9 mouse cellular contexts compared by ENCODE assay signal in genomic region chr1:138637850-138638249, GRCm38 (mm10). TPM values are rescaled to one million over a fixed set of nuclear protein-coding genes. Genes with fewer than 3 reads are reported as not detected.
DNase-seq lines count a peak whose midpoint lies in the region; ATAC-seq and TF ChIP-seq lines count a peak whose summit lies in the region.
"Had no signal": no experiment of that assay in that cellular context is flagged by ENCODE, and none has a peak within 500 bp of the region (broad histone marks: within the 10 kb centered on the region; RNA-seq: fewer than 3 reads in every experiment).

No protein-coding gene starts in this region.

- intact Hi-C loops in heart, postnatal 14 days (cut with DNase I), result loop anchor here (5.0 to 10.0 kb wide), 2 partner anchors 213 to 311 kb away; no protein-coding TSS in a partner anchor

- TF ChIP-seq EP300 in stomach, postnatal 0 days (optimal IDR thresholded peaks at IDR 0.05), result no peak

- H3K4me2 ChIP-seq in stomach, postnatal 0 days (replicated peaks; ENCODE audit: low read depth), result no peak overlapping the region
- no peak overlapping the region for H3K4me2 ChIP-seq in forebrain, embryonic 14.5 days (ENCODE audit: low read length)
- H3K4me2 ChIP-seq: embryonic facial prominence, embryonic 12.5 days had no signal

- 0 out of 2 replicates have a peak, but pooled peaks have one; percentile 15 for TF ChIP-seq CTCF in cerebellum, adult 2 months (IDR thresholded peaks at IDR 0.05; ENCODE audit: borderline replicate concordance, insufficient read depth, low read depth, low read length)
- TF ChIP-seq CTCF in liver, adult 2 months (IDR thresholded peaks at IDR 0.05; ENCODE audit: low read depth, low read length), result peak; percentile 63
- peak; percentile 77 for TF ChIP-seq CTCF in stomach, postnatal 0 days (IDR thresholded peaks at IDR 0.05; ENCODE audit: low read depth)

- TF ChIP-seq POLR2A in cerebellum, adult 2 months (IDR thresholded peaks at IDR 0.05; ENCODE audit: borderline replicate concordance, insufficient read depth, low read length), result no peak
- TF ChIP-seq POLR2A in liver, adult 2 months (IDR thresholded peaks at IDR 0.05; ENCODE audit: extremely low read depth, insufficient read depth, low read length), result no peak

- H3K36me3 ChIP-seq in liver, adult 2 months (ENCODE audit: control insufficient read depth, insufficient read depth, low read length), result no peaks in the 10 kb centered on the region
- no peaks in the 10 kb centered on the region for H3K36me3 ChIP-seq in stomach, postnatal 0 days (ENCODE audit: control insufficient read depth, insufficient read depth, low read length)
- H3K36me3 ChIP-seq in forebrain, embryonic 14.5 days (ENCODE audit: control insufficient read depth, insufficient read depth, low read length), result no peaks in the 10 kb centered on the region
- H3K36me3 ChIP-seq: embryonic facial prominence, embryonic 12.5 days had no signal

- H3K4me1 ChIP-seq in cerebellum, adult 2 months (ENCODE audit: control insufficient read depth, insufficient read depth, low read length), result no peaks in the 10 kb centered on the region
- H3K4me1 ChIP-seq in liver, adult 2 months (ENCODE audit: control insufficient read depth, insufficient read depth, low read length), result no peaks in the 10 kb centered on the region
- no peaks in the 10 kb centered on the region for H3K4me1 ChIP-seq in stomach, postnatal 0 days (replicated peaks; ENCODE audit: control insufficient read depth, insufficient read depth)
- H3K4me1 ChIP-seq in forebrain, embryonic 14.5 days (ENCODE audit: control insufficient read depth, insufficient read depth, low read length), result no peaks in the 10 kb centered on the region
- H3K4me1 ChIP-seq: embryonic facial prominence, embryonic 12.5 days had no signal

- no peaks in the 10 kb centered on the region for H3K79me2 ChIP-seq in liver, adult 2 months (ENCODE audit: control insufficient read depth, insufficient read depth, low read length)

- H3K9me3 ChIP-seq in stomach, postnatal 0 days (ENCODE audit: control insufficient read depth, low read length), result no peaks in the 10 kb centered on the region
- H3K9me3 ChIP-seq in forebrain, embryonic 14.5 days (replicated peaks; ENCODE audit: control insufficient read depth, low read length), result no peaks in the 10 kb centered on the region
- H3K9me3 ChIP-seq: embryonic facial prominence, embryonic 12.5 days had no signal

- no peak overlapping the region for H3K9ac ChIP-seq in liver, adult 2 months (ENCODE audit: low read depth, low read length)
- no peak overlapping the region for H3K9ac ChIP-seq in stomach, postnatal 0 days (ENCODE audit: low read length)
- no peak overlapping the region for H3K9ac ChIP-seq in forebrain, embryonic 14.5 days (ENCODE audit: low read length)
- H3K9ac ChIP-seq: embryonic facial prominence, embryonic 12.5 days had no signal

- H3K27ac ChIP-seq in cerebellum, adult 2 months (ENCODE audit: insufficient read depth, low read length), result no peak overlapping the region
- H3K27ac ChIP-seq in liver, adult 2 months (replicated peaks; ENCODE audit: insufficient read depth, low read depth, low read length), result no peak overlapping the region
- H3K27ac ChIP-seq in stomach, postnatal 0 days (replicated peaks), result no peak overlapping the region
- no peak overlapping the region for H3K27ac ChIP-seq in forebrain, embryonic 14.5 days (ENCODE audit: low read depth, low read length)
- H3K27ac ChIP-seq: embryonic facial prominence, embryonic 12.5 days had no signal

- no peak for ATAC-seq in stomach, postnatal 0 days (ENCODE audit: low FRiP score, low TSS enrichment)
- no peak for ATAC-seq in forebrain, embryonic 14.5 days

- DNase-seq in cerebellum, adult 2 months, result no peak
- no peak for DNase-seq in cerebellum, adult 11-12 months
- peak; percentile 53 for DNase-seq in liver, adult 2 months (ENCODE audit: extremely low read depth, low read depth, low spot score)
- no peak for DNase-seq in liver
- DNase-seq in heart, postnatal 14 days, result peak; percentile 36 to 52
- DNase-seq in stomach, postnatal 0 days (ENCODE audit: low spot score), result peak; percentile 37
- DNase-seq in forebrain, embryonic 14.5 days (ENCODE audit: low spot score), result no peak
- no peak for DNase-seq in Muller cell, postnatal 12 days (ENCODE audit: inconsistent ontology term)

- H3K4me3 ChIP-seq in cerebellum, adult 2 months (replicated peaks; ENCODE audit: insufficient read depth, low read depth, low read length), result no peak overlapping the region
- no peak overlapping the region for H3K4me3 ChIP-seq in liver, adult 2 months (ENCODE audit: insufficient read depth, low read depth, low read length)
- no peak overlapping the region for H3K4me3 ChIP-seq in stomach, postnatal 0 days (ENCODE audit: low read depth, low read length)
- no peak overlapping the region for H3K4me3 ChIP-seq in forebrain, embryonic 14.5 days (ENCODE audit: low read depth, low read length)
- H3K4me3 ChIP-seq: embryonic facial prominence, embryonic 12.5 days had no signal

- no peaks in the 10 kb centered on the region; the same call in 1 of the 2 replicates for H3K27me3 ChIP-seq in cerebellum, adult 2 months (ENCODE audit: control insufficient read depth, insufficient read depth, low read length)
- no peaks in the 10 kb centered on the region for H3K27me3 ChIP-seq in liver, adult 2 months (ENCODE audit: control insufficient read depth, insufficient read depth, low read length)
- H3K27me3 ChIP-seq in stomach, postnatal 0 days (ENCODE audit: control insufficient read depth, insufficient read depth, low read length), result no peaks in the 10 kb centered on the region
- no peaks in the 10 kb centered on the region for H3K27me3 ChIP-seq in forebrain, embryonic 14.5 days (replicated peaks; ENCODE audit: control insufficient read depth, insufficient read depth, low read length)
- H3K27me3 ChIP-seq: embryonic facial prominence, embryonic 12.5 days had no signal

RNA-seq across cellular contexts. Expression of gene Nek7, which starts 17.9 kb away (rescaled TPM):
- 18.3 and 21.5 TPM in 2 replicates for polyA plus RNA-seq in cerebellum, adult 2 months (2012; rRNA removed)
- 31.5 and 31.7 TPM in 2 replicates for total RNA-seq in liver, adult 2 months (2014; rRNA removed)
- 6.3 and 7.7 TPM in 2 replicates for polyA plus RNA-seq in liver, adult 2 months (2012; rRNA removed)
- 10 to 100 TPM; 61.7 to 67.1 TPM for total RNA-seq in heart, postnatal 14 days (2021)
- 35.8 and 40.0 TPM in 2 replicates for polyA plus RNA-seq in stomach, postnatal 0 days (2015; fragmentation: Nextera tagmentation; extraction: Ambion mirVana)
- polyA plus RNA-seq in forebrain, embryonic 14.5 days (2014; fragmentation: Nextera tagmentation; extraction: Ambion mirVana), result 12.9 and 13.6 TPM in 2 replicates

Comparison
In these comparisons a context has a peak if more than half of its experiments do, and no peak if none do; other contexts are left out.
1. DNase-seq: peak in liver, adult 2 months (single experiment), heart, postnatal 14 days (2 of 2) and stomach, postnatal 0 days (single experiment); none in cerebellum, adult 2 months (0 of 2), cerebellum, adult 11-12 months (single experiment), liver (single experiment), forebrain, embryonic 14.5 days (single experiment) and Muller cell, postnatal 12 days (single experiment).
2. CTCF ChIP-seq: peak in every context shown above with its lines; median percentile 77 in stomach, postnatal 0 days; 63 in liver, adult 2 months; 15 in cerebellum, adult 2 months.